8 mouse cellular contexts compared by ENCODE assay signal in genomic region chr7:66387813-66388521, GRCm38 (mm10). TPM values are rescaled to one million over a fixed set of nuclear protein-coding genes. Genes with fewer than 3 reads are reported as not detected.
A peak's percentile ranks its signal among the peaks of the same experiment; 100 is the strongest.
DNase-seq lines count a peak whose midpoint lies in the region; ATAC-seq lines count a peak whose summit lies in the region.

TSS of gene Lrrk1 (minus strand) at chr7:66388350.

- peak within 1 kb of the TSS; percentile 96 for H3K4me2 ChIP-seq in lung, embryonic 15.5 days

- H3K27me3 ChIP-seq in lung, embryonic 15.5 days: no peaks in the 10 kb centered on the region

- WGBS in lung, embryonic 15.5 days: under 1% methylated on average over 70 of the region's 70 CpGs

- ATAC-seq in lung, embryonic 15.5 days (ENCODE audit: borderline replicate concordance, extremely low read depth, low FRiP score, low TSS enrichment): peak; percentile 81
- peak; percentile 65 for ATAC-seq in neutrophil, adult 5-6 weeks (ENCODE audit: extremely low read depth, insufficient number of reproducible peaks, low FRiP score, poor library complexity, severe bottlenecking)

- H3K9me3 ChIP-seq in lung, embryonic 15.5 days: no peaks in the 10 kb centered on the region

- peak within 1 kb of the TSS; percentile 87 for H3K27ac ChIP-seq in lung, embryonic 15.5 days

- H3K4me3 ChIP-seq in lung, embryonic 15.5 days: peak within 1 kb of the TSS; percentile 88

- peaks cover 46% of the 10 kb centered on the region for H3K4me1 ChIP-seq in lung, embryonic 15.5 days

- H3K36me3 ChIP-seq in lung, embryonic 15.5 days: no peaks in the 10 kb centered on the region

- DNase-seq in urinary bladder, adult 18-20 months (ENCODE audit: low spot score in 2 of 2): peak; percentile 53 to 57
- DNase-seq in urinary bladder, postnatal 10 days (ENCODE audit: low spot score): no peak
- peak; percentile 83 for DNase-seq in embryo, embryonic 11 days
- peak; percentile 49 for DNase-seq in heart, adult 8-10 months (ENCODE audit: low spot score)
- peak; percentile 78 for DNase-seq in kidney, adult 18-20 months
- no peak for DNase-seq in T-cell, adult 2 months (ENCODE audit: low spot score)

- H3K9ac ChIP-seq in lung, embryonic 15.5 days: peak within 1 kb of the TSS; percentile 92

RNA-seq across cellular contexts. Expression of gene Lrrk1, which starts in this region (rescaled TPM):
- 10 to 100 TPM in 1 of 4 experiments, 1 to 10 TPM in 3; 8.8 to 10.2 (median 9.7) TPM for total RNA-seq in heart, adult 8-10 months (2022)
- 23.2 and 26.0 TPM in 2 replicates for polyA plus RNA-seq in lung, embryonic 15.5 days (2015; fragmentation: Nextera tagmentation; extraction: Ambion mirVana)
- 24.3 and 24.6 TPM in 2 replicates for total RNA-seq in neutrophil, adult 5-6 weeks (2017)

Comparison
In these comparisons a context has a peak if more than half of its experiments do, and no peak if none do; other contexts are left out.
1. DNase-seq: peak in urinary bladder, adult 18-20 months (2 of 2), embryo, embryonic 11 days (single experiment), heart, adult 8-10 months (single experiment) and kidney, adult 18-20 months (single experiment); none in urinary bladder, postnatal 10 days (single experiment) and T-cell, adult 2 months (single experiment).